Mouse (Mus musculus) limb, embryonic 13.5 days (tissue): ENCODE results near the gene Samm50. TPM values are rescaled to one million over a fixed set of nuclear protein-coding genes. Genes with fewer than 3 reads are reported as not detected.

Source experiments
- ATAC-seq: fragments of 200-750 bp; cut with Nextera tagmentation; 2 replicates; pipeline ENCODE4 v1.8.0; 2017; ENCODE audit warnings: low read depth, moderate number of reproducible peaks, moderate TSS enrichment; ENCODE audit not compliant: low FRiP score
- H3K27ac ChIP-seq: fragments of 300-500 bp; sonication (generic); 2 replicates; pipeline ENCODE4 v1.5.1; 2015; ENCODE audit warnings: inconsistent platforms, mild to moderate bottlenecking, moderate library complexity
- H3K27me3 ChIP-seq: fragments of 300-500 bp; sonication (generic); 2 replicates; pipeline ENCODE4 v1.6.1; 2015; ENCODE audit warnings: mild to moderate bottlenecking, inconsistent platforms
- H3K36me3 ChIP-seq: fragments of 300-500 bp; sonication (generic); 2 replicates; pipeline ENCODE4 v1.6.1; 2015; ENCODE audit warnings: inconsistent platforms, mild to moderate bottlenecking, moderate library complexity
- H3K4me1 ChIP-seq: fragments of 300-500 bp; sonication (generic); 2 replicates; pipeline ENCODE4 v1.6.1; 2015; ENCODE audit warnings: inconsistent platforms
- H3K4me2 ChIP-seq: fragments of 300-500 bp; sonication (generic); replicated peaks from 2 replicates; pipeline ENCODE4 v1.6.1; 2015; ENCODE audit warnings: inconsistent platforms, mild to moderate bottlenecking, moderate library complexity
- H3K4me3 ChIP-seq: fragments of 300-500 bp; sonication (generic); 2 replicates; pipeline ENCODE4 v1.5.1; 2015; ENCODE audit warnings: moderate library complexity, mild to moderate bottlenecking, inconsistent platforms
- H3K9ac ChIP-seq: fragments of 300-500 bp; sonication (generic); 2 replicates; pipeline ENCODE4 v1.6.1; 2015; ENCODE audit warnings: mild to moderate bottlenecking, inconsistent platforms
- H3K9me3 ChIP-seq: fragments of 300-500 bp; sonication (generic); 2 replicates; pipeline ENCODE4 v1.6.1; 2016; ENCODE audit warnings: inconsistent platforms
- WGBS: fragments of 180-500 bp; shearing (Covaris S2); methylation state at CpG from one replicate; pipeline ENCODE4 v1.1.7; 2015; 5-methylcytosine and 5-hydroxymethylcytosine counted together
- polyA plus RNA-seq: library from polyadenylated mRNA; unstranded; fragments of >200 nt; fragmentation: Nextera tagmentation; extraction: Ambion mirVana; gene quantifications from 2 replicates; pipeline ENCODE4 v1.2.1, GENCODE M21; 2015

The Samm50 gene
- polyA plus RNA-seq, 1 experiment from 2014 or later: 101 TPM

DNA sequence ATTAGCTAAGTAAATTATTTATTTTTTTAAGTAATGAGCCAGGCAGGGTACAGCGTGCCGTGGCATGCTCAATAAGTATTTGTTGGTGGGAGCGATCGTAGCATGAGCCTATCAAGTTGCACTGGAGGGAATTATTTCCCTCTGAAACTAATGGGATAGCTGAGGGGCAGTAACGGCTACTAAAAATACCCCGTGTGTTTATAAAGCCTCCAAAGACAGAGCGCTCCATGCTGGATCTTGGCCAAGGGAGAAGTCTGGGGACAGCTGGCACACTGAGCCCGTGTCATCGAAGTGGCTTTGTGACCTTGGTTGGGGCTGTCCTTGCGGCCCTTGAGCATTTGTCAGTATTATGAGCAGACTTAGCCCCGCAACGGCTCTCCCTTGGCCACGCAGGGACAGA is 59.2 kb downstream of the Samm50 start:
- H3K4me1 ChIP-seq: peaks cover 16% of the 10 kb centered on the region
- 0 out of 2 replicates have a peak, but pooled peaks cover 5% of the 10 kb centered on the region for H3K9me3 ChIP-seq
- no peak overlapping the region for H3K9ac ChIP-seq
- H3K4me3 ChIP-seq: no peak overlapping the region
- peak overlapping the region; percentile 39; the same call in 1 of the 2 replicates for H3K27ac ChIP-seq
- H3K4me2 ChIP-seq: no peak overlapping the region
- 39% methylated on average over 13 of the region's 13 CpGs for WGBS
- ATAC-seq: no peak
- no peaks in the 10 kb centered on the region for H3K27me3 ChIP-seq
- no peaks in the 10 kb centered on the region for H3K36me3 ChIP-seq

DNA sequence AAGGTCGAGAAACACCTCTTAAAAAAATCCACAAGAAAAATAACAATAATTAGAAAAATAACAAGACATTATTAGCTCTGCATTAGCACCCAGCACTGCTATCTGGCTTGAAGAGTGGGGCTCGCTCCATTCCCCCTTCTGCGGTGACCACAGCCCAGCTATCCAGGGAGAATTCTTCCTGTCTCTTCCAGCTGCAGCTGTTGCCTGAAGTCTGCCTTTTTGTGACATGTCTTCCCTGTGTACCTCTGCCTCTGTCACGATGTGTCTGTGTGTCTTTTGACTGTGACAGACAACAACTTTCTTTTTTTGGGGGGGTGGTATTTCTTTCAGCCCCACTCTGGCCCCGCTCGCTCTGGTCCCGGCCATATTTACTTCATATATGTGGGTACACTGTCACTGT is 60.6 kb downstream of the Samm50 start:
- H3K9me3 ChIP-seq: no peaks in the 10 kb centered on the region
- H3K27ac ChIP-seq: no peak overlapping the region
- no peak overlapping the region for H3K4me2 ChIP-seq
- ATAC-seq: no peak
- H3K4me1 ChIP-seq: peaks cover 20% of the 10 kb centered on the region
- H3K27me3 ChIP-seq: no peaks in the 10 kb centered on the region
- no peak overlapping the region for H3K9ac ChIP-seq
- H3K4me3 ChIP-seq: no peak overlapping the region
- H3K36me3 ChIP-seq: no peaks in the 10 kb centered on the region
- WGBS: 86% methylated on average over 7 of the region's 7 CpGs

- WGBS: 55% methylated on average over 11 of the region's 11 CpGs
- ATAC-seq: no peak
- H3K4me3 ChIP-seq: no peak overlapping the region
- H3K27ac ChIP-seq: no peak overlapping the region
- H3K9ac ChIP-seq: no peak overlapping the region
- no peaks in the 10 kb centered on the region for H3K9me3 ChIP-seq
- H3K27me3 ChIP-seq: no peaks in the 10 kb centered on the region
- peaks cover 20% of the 10 kb centered on the region for H3K4me1 ChIP-seq
- H3K4me2 ChIP-seq: no peak overlapping the region
- H3K36me3 ChIP-seq: no peaks in the 10 kb centered on the region
These were observed 61.7 kb downstream of the Samm50 start for GRCm38 (mm10) chr15:84253757-84254156.

GRCm38 (mm10) chr15:84254387-84254786 is 62.3 kb downstream of the Samm50 start:
- no peaks in the 10 kb centered on the region for H3K36me3 ChIP-seq
- WGBS: 76% methylated on average over 8 of the region's 8 CpGs
- no peaks in the 10 kb centered on the region for H3K9me3 ChIP-seq
- no peak overlapping the region for H3K9ac ChIP-seq
- no peak overlapping the region for H3K4me2 ChIP-seq
- peaks cover 20% of the 10 kb centered on the region for H3K4me1 ChIP-seq
- H3K27me3 ChIP-seq: no peaks in the 10 kb centered on the region
- H3K4me3 ChIP-seq: no peak overlapping the region
- H3K27ac ChIP-seq: no peak overlapping the region
- ATAC-seq: no peak

- Histone ChIP-seq H3K4me1 (peaks cover 15% of the 10 kb centered on the region), H3K4me3 (no peak overlapping the region), H3K9me3 (no peaks in the 10 kb centered on the region), H3K36me3 (no peaks in the 10 kb centered on the region), H3K9ac (no peak overlapping the region), H3K27ac (no peak overlapping the region), H3K27me3 (0 out of 2 replicates have a peak, but pooled peaks cover 3% of the 10 kb centered on the region), H3K4me2 (no peak overlapping the region)
- 74% methylated on average over 12 of the region's 12 CpGs for WGBS
- ATAC-seq: no peak
These were observed 64.3 kb downstream of the Samm50 start for GRCm38 (mm10) chr15:84256254-84256850.

GRCm38 (mm10) chr15:84256864-84257263 is 64.8 kb downstream of the Samm50 start:
- Histone ChIP-seq H3K9ac (no peak overlapping the region), H3K27ac (no peak overlapping the region), H3K9me3 (no peaks in the 10 kb centered on the region), H3K27me3 (0 out of 2 replicates have a peak, but pooled peaks cover 3% of the 10 kb centered on the region), H3K36me3 (no peaks in the 10 kb centered on the region), H3K4me2 (no peak overlapping the region), H3K4me3 (no peak overlapping the region), H3K4me1 (peaks cover 15% of the 10 kb centered on the region)
- no peak for ATAC-seq
- 86% methylated on average over 5 of the region's 5 CpGs for WGBS

- ATAC-seq: no peak
- WGBS: 48% methylated on average over 9 of the region's 9 CpGs
- H3K27me3 ChIP-seq: 0 out of 2 replicates have a peak, but pooled peaks cover 3% of the 10 kb centered on the region
- H3K4me1 ChIP-seq: peaks cover 10% of the 10 kb centered on the region
- H3K27ac ChIP-seq: no peak overlapping the region
- H3K4me2 ChIP-seq: no peak overlapping the region
- no peak overlapping the region for H3K9ac ChIP-seq
- no peaks in the 10 kb centered on the region for H3K36me3 ChIP-seq
- H3K9me3 ChIP-seq: no peaks in the 10 kb centered on the region
- no peak overlapping the region for H3K4me3 ChIP-seq
These were observed 66.7 kb downstream of the Samm50 start for GRCm38 (mm10) chr15:84258602-84259355.

DNA sequence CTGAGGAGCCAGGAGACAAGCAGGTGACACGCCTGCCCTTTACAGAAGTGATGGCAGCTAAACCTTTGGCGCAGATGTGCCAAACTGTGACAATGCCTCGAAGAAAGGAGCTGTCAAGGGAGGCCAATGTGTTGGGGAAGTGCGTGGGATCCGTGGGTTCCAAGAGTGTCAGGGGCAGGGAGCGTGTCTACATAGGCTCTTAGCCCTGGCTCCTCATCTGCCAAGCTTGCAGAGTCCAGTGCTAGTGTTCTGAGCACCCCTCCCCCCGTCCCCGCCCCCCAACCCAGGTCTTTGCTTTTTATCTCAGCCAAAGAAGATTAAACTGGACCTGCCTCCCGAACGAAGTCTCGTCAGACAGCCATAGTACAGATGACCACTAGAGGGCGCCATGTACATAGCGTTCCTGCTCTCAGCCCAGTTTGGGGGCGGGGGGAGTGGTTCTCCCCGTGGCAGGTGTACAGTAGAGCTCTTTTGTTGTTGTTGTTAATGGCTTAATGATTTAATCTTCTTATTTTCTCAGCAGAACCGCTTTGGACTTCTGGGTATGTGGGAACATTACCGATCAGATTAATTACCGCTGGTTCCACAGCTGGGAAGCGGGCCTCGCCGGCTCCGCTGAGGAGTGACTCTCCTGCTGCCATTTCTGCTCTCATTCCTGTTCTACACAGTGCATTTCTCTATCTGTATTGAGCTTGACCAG is 68.2 kb downstream of the Samm50 start:
- Histone ChIP-seq H3K27me3 (0 out of 2 replicates have a peak, but pooled peaks cover 3% of the 10 kb centered on the region), H3K36me3 (no peaks in the 10 kb centered on the region), H3K27ac (no peak overlapping the region), H3K4me2 (no peak overlapping the region), H3K9me3 (no peaks in the 10 kb centered on the region), H3K4me1 (peaks cover 7% of the 10 kb centered on the region; the same call in 1 of the 2 replicates), H3K9ac (no peak overlapping the region), H3K4me3 (no peak overlapping the region)
- WGBS: 35% methylated on average over 22 of the region's 22 CpGs
- ATAC-seq: no peak

GRCm38 (mm10) chr15:84262630-84263029 is 70.6 kb downstream of the Samm50 start:
- Histone ChIP-seq H3K4me1 (0 out of 2 replicates have a peak, but pooled peaks cover 3% of the 10 kb centered on the region), H3K27me3 (0 out of 2 replicates have a peak, but pooled peaks cover 3% of the 10 kb centered on the region), H3K9ac (no peak overlapping the region), H3K9me3 (no peaks in the 10 kb centered on the region), H3K4me3 (no peak overlapping the region), H3K27ac (no peak overlapping the region), H3K36me3 (no peaks in the 10 kb centered on the region), H3K4me2 (no peak overlapping the region)
- no peak for ATAC-seq
- WGBS: 88% methylated on average over 6 of the region's 6 CpGs

DNA sequence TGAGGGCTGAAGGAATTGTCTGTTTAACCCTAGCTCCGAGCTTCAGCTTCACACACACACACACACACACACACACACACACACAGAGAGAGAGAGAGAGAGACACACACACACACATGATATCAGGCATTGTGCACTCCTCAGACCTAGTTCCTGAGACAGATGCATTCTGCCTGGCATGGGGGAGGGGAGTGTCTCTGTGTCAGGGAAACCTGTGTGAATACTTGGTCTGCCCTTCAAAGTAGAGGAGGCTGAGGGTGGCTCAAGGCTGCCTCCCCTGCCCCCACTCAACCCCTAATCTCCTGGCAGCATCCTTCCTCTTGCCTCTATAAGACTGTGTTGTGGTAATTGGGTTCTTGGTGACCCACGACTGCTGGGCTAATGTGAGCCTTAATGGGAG is 71.5 kb downstream of the Samm50 start:
- WGBS: 71% methylated on average over 2 of the region's 2 CpGs
- Histone ChIP-seq H3K4me2 (no peak overlapping the region), H3K36me3 (no peaks in the 10 kb centered on the region), H3K4me1 (0 out of 2 replicates have a peak, but pooled peaks cover 3% of the 10 kb centered on the region), H3K4me3 (no peak overlapping the region), H3K27ac (no peak overlapping the region), H3K9me3 (no peaks in the 10 kb centered on the region), H3K9ac (no peak overlapping the region), H3K27me3 (0 out of 2 replicates have a peak, but pooled peaks cover 3% of the 10 kb centered on the region)
- no peak for ATAC-seq

- no peak overlapping the region for H3K27ac ChIP-seq
- H3K9ac ChIP-seq: no peak overlapping the region
- 0 out of 2 replicates have a peak, but pooled peaks cover under 1% of the 10 kb centered on the region for H3K27me3 ChIP-seq
- no peak for ATAC-seq
- no peak overlapping the region for H3K4me2 ChIP-seq
- 74% methylated on average over 11 of the region's 11 CpGs for WGBS
- 0 out of 2 replicates have a peak, but pooled peaks cover 3% of the 10 kb centered on the region for H3K4me1 ChIP-seq
- H3K36me3 ChIP-seq: no peaks in the 10 kb centered on the region
- H3K4me3 ChIP-seq: no peak overlapping the region
- no peaks in the 10 kb centered on the region for H3K9me3 ChIP-seq
These were observed 73.1 kb downstream of the Samm50 start for GRCm38 (mm10) chr15:84265141-84265540.

- H3K36me3 ChIP-seq: no peaks in the 10 kb centered on the region
- ATAC-seq: no peak
- WGBS: 73% methylated on average over 4 of the region's 4 CpGs
- H3K4me3 ChIP-seq: no peak overlapping the region
- H3K9ac ChIP-seq: no peak overlapping the region
- no peak overlapping the region for H3K4me2 ChIP-seq
- H3K9me3 ChIP-seq: no peaks in the 10 kb centered on the region
- no peaks in the 10 kb centered on the region for H3K27me3 ChIP-seq
- 0 out of 2 replicates have a peak, but pooled peaks cover 7% of the 10 kb centered on the region for H3K4me1 ChIP-seq
- no peak overlapping the region for H3K27ac ChIP-seq
These were observed 74.2 kb downstream of the Samm50 start for GRCm38 (mm10) chr15:84266290-84266689.
